Mouse (Mus musculus): ENCODE data around the gene Kcnh1.

Gene Kcnh1

GRCm38 (mm10) chr1:192531490-192532146 is 341.0 kb downstream of the Kcnh1 start:
- no peak for DNase-seq (ENCODE audit: low read depth)

- no peak for DNase-seq (ENCODE audit: low read depth)
Observed at GRCm38 (mm10) chr1:192532212-192532611, 341.6 kb downstream of the Kcnh1 start.

- DNase-seq (ENCODE audit: low read depth) = no peak
Observed at GRCm38 (mm10) chr1:192533016-192533415, 342.4 kb downstream of the Kcnh1 start.

- no peak for DNase-seq (ENCODE audit: low read depth)
Observed at GRCm38 (mm10) chr1:192536440-192536839, 345.9 kb downstream of the Kcnh1 start.

- no peak for DNase-seq (ENCODE audit: low read depth)
Observed at GRCm38 (mm10) chr1:192537169-192537568, 346.6 kb downstream of the Kcnh1 start.

- DNase-seq (ENCODE audit: low read depth) = no peak
Observed at GRCm38 (mm10) chr1:192542093-192542492, 351.5 kb downstream of the Kcnh1 start.

GRCm38 (mm10) chr1:192543686-192544085 is 353.1 kb downstream of the Kcnh1 start:
- DNase-seq (ENCODE audit: low read depth) = no peak

- no peak for DNase-seq (ENCODE audit: low read depth)
Observed at GRCm38 (mm10) chr1:192544091-192544490, 353.5 kb downstream of the Kcnh1 start.

GRCm38 (mm10) chr1:192544901-192545300 is 354.3 kb downstream of the Kcnh1 start:
- DNase-seq (ENCODE audit: low read depth) = no peak

GRCm38 (mm10) chr1:192546843-192547242 is 356.3 kb downstream of the Kcnh1 start:
- no peak for DNase-seq (ENCODE audit: low read depth)

- DNase-seq (ENCODE audit: low read depth) = no peak
Observed at GRCm38 (mm10) chr1:192550561-192550960, 360.0 kb downstream of the Kcnh1 start.

GRCm38 (mm10) chr1:192555516-192555915 is 364.9 kb downstream of the Kcnh1 start:
- DNase-seq (ENCODE audit: low read depth) = no peak

GRCm38 (mm10) chr1:192557978-192558594 is 367.5 kb downstream of the Kcnh1 start:
- DNase-seq (ENCODE audit: low read depth) = no peak

GRCm38 (mm10) chr1:192559341-192559740 is 368.8 kb downstream of the Kcnh1 start:
- DNase-seq (ENCODE audit: low read depth) = no peak

Measured in c-Kit-positive CD71-negative TER-119-negative erythroid progenitor cells, embryonic 14.5 days (primary cell).